Mouse (Mus musculus): ENCODE measurements around the gene Arpc4. TPM values are rescaled to one million over a fixed set of nuclear protein-coding genes. Genes with fewer than 3 reads are reported as not detected.

Gene Arpc4
- total RNA-seq, 2 experiments from 2014 or later = 66.6 to 66.9 TPM

GRCm38 (mm10) chr6:113361476-113361875, 16.4 kb upstream of the Arpc4 start:
- DNase-seq = no peak
- intact Hi-C loops (cut with DNase I; ENCODE audit: low total_unique reads) = no loop called here

GRCm38 (mm10) chr6:113362241-113362640, 15.7 kb upstream of the Arpc4 start:
- intact Hi-C loops (cut with DNase I; ENCODE audit: low total_unique reads) = no loop called here
- DNase-seq = no peak

DNA sequence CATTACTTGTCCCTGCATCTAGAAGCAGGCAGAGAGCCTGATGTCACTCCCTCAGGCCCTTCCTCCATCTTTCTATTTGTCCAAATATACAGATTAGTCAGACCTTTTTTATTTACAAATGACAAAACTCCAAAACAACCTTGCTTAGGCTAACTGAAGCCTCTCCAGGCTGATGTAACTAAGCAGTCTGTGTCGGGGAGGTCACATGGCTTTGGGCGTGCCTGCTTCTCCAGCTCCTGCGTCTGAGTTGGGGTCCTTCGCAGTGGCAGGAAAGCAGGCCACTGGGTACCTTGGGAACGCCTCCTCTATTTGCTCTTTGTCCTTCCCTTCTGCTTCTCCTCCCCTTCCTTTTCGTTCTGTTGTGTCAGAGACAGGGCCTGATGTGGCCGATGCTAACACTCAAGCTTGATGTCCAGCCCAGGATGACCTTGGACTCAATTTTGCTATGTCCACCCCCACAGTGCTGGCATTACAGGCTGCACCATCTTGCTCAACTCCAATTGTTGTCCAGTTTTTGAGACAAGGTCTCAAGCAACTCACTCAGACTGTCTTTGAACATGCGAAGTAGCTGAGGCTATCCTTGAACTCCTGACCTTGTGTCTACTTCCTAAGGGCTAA, 13.3 kb upstream of the Arpc4 start:
- intact Hi-C loops (cut with DNase I; ENCODE audit: low total_unique reads) = no loop called here
- DNase-seq = no peak

GRCm38 (mm10) chr6:113366639-113367038, 11.3 kb upstream of the Arpc4 start:
- DNase-seq = no peak
- intact Hi-C loops (cut with DNase I; ENCODE audit: low total_unique reads) = no loop called here

- intact Hi-C loops (cut with DNase I; ENCODE audit: low total_unique reads) = no loop called here
- DNase-seq = no peak
Measured at GRCm38 (mm10) chr6:113367574-113367973, 10.3 kb upstream of the Arpc4 start.

DNA sequence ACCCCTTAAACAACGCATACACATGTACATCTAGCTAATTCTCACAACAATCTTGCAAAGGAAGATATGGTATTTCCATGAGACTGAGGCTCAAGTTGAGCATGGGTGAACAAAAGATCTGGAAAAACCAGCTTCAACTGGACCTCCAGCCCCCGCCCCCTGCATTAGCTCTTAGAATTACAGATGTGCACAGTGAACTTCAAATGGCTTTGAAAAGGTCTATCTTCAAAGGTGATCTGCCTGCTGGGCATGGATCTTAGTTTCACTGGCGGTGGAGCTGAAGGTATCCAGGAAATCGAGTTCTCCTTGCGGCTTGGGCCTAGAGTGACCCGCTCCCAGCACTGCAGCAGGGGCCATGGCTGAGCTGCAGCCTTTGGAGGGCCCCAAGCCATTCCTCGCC, 9.8 kb upstream of the Arpc4 start:
- intact Hi-C loops (cut with DNase I; ENCODE audit: low total_unique reads) = no loop called here
- DNase-seq = no peak

- no peak for DNase-seq
- intact Hi-C loops (cut with DNase I; ENCODE audit: low total_unique reads) = no loop called here
Measured at GRCm38 (mm10) chr6:113368577-113368976, 9.3 kb upstream of the Arpc4 start.

- intact Hi-C loops (cut with DNase I; ENCODE audit: low total_unique reads) = no loop called here
Measured at GRCm38 (mm10) chr6:113370194-113370929, 7.6 kb upstream of the Arpc4 start.

DNA sequence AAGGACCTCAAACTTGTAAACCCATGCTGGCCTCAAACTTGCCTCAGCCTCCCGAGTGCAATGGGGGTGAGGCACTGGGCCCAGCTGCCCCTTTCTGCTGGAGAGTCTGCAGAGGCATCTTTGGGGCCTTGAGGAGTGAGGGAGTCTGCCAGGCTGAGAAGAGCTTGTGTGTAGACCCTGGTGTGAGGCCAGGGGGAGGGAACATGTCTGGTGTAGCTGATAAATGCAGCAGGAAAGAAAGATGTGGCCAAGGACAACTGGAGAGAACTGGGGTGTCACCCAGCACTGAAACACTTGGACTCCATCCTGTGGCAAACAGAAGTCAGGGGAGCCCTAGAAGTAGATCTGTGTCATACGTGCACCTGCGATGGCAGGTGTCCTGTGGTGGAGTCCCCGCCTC, 4.4 kb upstream of the Arpc4 start:
- no peak for DNase-seq
- intact Hi-C loops (cut with DNase I; ENCODE audit: low total_unique reads) = no loop called here

More at GRCm38 (mm10) chr6:113370194-113370929, 7.6 kb upstream of the Arpc4 start:
- DNase-seq = no peak

- intact Hi-C loops (cut with DNase I; ENCODE audit: low total_unique reads) = no loop called here
- DNase-seq = no peak
Measured at GRCm38 (mm10) chr6:113377172-113377495, 781 bp upstream of the Arpc4 start.

DNA sequence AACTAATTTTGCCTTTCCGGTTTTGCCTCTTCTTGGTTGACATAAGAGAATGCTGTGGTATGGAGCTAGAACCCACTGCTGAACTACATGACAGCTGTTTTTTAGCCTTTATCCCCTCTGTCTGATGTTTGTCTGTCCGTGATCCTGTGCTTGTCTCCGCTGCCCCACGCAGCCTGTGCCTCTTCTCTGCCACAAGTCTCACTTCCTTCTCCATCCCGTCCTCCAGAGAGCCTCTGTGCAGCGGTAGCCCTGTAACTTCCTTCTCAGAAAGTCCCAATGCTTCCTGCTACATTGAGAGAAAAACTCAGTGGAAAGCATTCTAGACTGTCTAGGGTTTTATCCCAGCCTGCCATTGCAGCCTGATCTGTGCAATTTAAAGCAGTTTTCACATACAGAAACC, 1.3 kb downstream of the Arpc4 start:
- DNase-seq = no peak
- intact Hi-C loops (cut with DNase I; ENCODE audit: low total_unique reads) = no loop called here

DNA sequence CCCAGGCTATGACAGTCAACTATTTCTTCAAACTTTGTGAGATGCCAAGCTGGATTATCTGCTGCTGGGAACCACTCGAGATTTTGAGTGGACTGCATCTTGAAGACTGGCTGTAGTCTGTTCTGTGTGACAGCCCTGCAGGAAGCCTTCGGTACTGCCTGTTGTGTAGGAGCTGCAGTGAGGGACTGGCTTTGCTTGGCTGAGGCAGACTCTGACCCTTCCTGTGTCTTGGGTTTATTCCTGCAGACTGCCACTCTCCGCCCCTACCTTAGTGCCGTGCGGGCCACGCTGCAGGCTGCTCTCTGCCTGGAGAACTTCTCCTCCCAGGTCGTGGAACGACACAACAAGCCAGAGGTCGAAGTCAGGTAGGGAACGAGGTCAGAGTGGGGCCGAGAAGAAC, 2.6 kb downstream of the Arpc4 start:
- intact Hi-C loops (cut with DNase I; ENCODE audit: low total_unique reads) = no loop called here
- DNase-seq = no peak

GRCm38 (mm10) chr6:113384351-113384927, 6.5 kb downstream of the Arpc4 start:
- DNase-seq = no peak
- intact Hi-C loops (cut with DNase I; ENCODE audit: low total_unique reads) = no loop called here

GRCm38 (mm10) chr6:113385160-113385714, 7.3 kb downstream of the Arpc4 start:
- intact Hi-C loops (cut with DNase I; ENCODE audit: low total_unique reads) = no loop called here
- no peak for DNase-seq

DNA sequence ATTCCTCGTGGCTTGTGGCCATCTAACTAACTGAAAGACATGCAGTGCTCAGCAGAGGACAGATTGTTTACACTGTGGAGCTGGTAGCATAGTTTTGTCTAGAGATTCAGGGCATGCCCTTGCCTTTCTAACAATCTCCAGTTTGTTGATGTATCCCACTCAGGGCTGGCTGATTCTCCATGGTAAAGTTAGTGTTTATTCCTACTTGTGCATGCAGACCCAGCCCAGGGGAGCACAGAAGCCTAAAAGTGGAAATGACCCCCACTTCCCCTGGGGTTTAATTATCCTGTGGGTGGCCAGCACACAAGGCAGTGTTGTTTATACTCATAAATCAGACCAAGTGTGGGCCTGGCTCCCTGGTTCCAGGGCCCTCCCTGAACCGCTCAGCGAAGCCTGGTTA, 8.1 kb downstream of the Arpc4 start:
- intact Hi-C loops (cut with DNase I; ENCODE audit: low total_unique reads) = no loop called here

DNA sequence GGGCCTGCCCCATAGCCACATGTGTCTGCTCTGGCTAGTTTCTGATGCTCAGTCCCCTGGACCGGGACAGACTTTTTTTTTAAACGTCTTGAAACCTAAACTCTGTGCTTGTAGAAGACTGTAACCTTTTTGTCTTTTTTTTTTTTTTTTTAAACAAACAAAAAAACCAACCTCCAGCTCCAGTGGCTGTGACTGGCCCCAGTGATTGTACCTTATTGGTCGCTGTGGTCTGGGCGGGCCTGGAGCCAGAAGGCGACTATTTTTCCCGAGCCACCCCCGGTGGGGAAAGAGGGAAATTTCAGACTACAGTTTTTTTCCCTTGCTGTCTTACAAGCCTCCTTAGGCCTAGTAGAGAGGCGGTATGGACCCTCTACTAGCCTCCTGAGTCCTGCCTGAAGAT, 11.0 kb downstream of the Arpc4 start, which contains the start of gene Ttll3:
TSS of gene Ttll3 (plus strand) at position 301 of the 400 bp plus-strand sequence.
- no peak for DNase-seq
- intact Hi-C loops (cut with DNase I; ENCODE audit: low total_unique reads) = no loop called here

More for the DNA sequence above, 8.1 kb downstream of the Arpc4 start:
- no peak for DNase-seq

- no peak for DNase-seq
- intact Hi-C loops (cut with DNase I; ENCODE audit: low total_unique reads) = no loop called here
Measured at GRCm38 (mm10) chr6:113390715-113391114, 12.8 kb downstream of the Arpc4 start.

DNA sequence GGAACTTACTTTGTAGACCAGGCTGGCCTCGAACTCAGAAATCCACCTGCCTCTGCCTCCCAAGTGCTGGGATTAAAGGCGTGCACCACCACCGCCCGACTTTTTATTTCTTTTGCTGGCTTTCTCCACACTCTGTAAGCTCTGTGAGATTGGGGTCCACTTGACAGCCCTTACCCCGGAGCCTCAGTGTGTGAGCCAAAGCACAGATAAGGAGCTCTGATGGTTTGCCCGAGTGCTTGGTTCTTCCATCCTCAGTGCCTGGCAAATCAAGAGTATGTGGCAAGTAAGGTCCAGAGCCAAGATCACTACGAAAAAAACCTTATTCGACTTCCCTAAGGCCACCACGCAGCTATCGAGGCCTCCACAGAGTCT, 14.1 kb downstream of the Arpc4 start:
- DNase-seq = no peak
- intact Hi-C loops (cut with DNase I; ENCODE audit: low total_unique reads) = no loop called here

- peak; percentile 44 for DNase-seq
Measured at GRCm38 (mm10) chr6:113392387-113393071, 14.6 kb downstream of the Arpc4 start.

GRCm38 (mm10) chr6:113393951-113394350, 16.0 kb downstream of the Arpc4 start:
- intact Hi-C loops (cut with DNase I; ENCODE audit: low total_unique reads) = no loop called here
- DNase-seq = no peak

More at GRCm38 (mm10) chr6:113392387-113393071, 14.6 kb downstream of the Arpc4 start:
- intact Hi-C loops (cut with DNase I; ENCODE audit: low total_unique reads) = no loop called here

Measured in gastrocnemius, postnatal 14 days (tissue).